Mouse (Mus musculus) stomach, embryonic 14.5 days (tissue): ENCODE measurements at regions not wholly inside any gene's neighbourhood (a gene's known extent, or its start where the extent isn't known, plus 50 kb on each side); places are given as distances from the start of the nearest gene placed in this dataset.
"Not testable (repeated sequence)": the region's sequence is repeated elsewhere in the genome, so short reads cannot be mapped to it uniquely, and the experiment has no call there.

Experiments
- ATAC-seq: fragments of 200-750 bp; cut with Nextera tagmentation; 2 replicates; pipeline ENCODE4 v1.8.0; 2017; ENCODE audit warnings: low read depth, moderate TSS enrichment; ENCODE audit not compliant: insufficient number of reproducible peaks, insufficient read depth, low FRiP score
- H3K27ac ChIP-seq: fragments of 300-500 bp; sonication (generic); 2 replicates; pipeline ENCODE4 v1.5.1; 2014; ENCODE audit warnings: mild to moderate bottlenecking, low read length, moderate library complexity, mixed read lengths
- H3K27me3 ChIP-seq: fragments of 300-500 bp; sonication (generic); 2 replicates; pipeline ENCODE4 v1.6.1; 2014; ENCODE audit warnings: low read length, control low read depth, mixed read lengths; ENCODE audit not compliant: control insufficient read depth, insufficient read depth
- H3K36me3 ChIP-seq: fragments of 300-500 bp; sonication (generic); 2 replicates; pipeline ENCODE4 v1.6.1; 2014; ENCODE audit warnings: mild to moderate bottlenecking, control low read depth, low read length, moderate library complexity, mixed read lengths; ENCODE audit not compliant: control insufficient read depth, insufficient read depth
- H3K4me1 ChIP-seq: fragments of 300-500 bp; sonication (generic); 2 replicates; pipeline ENCODE4 v1.6.1; 2014; ENCODE audit warnings: low read length, control low read depth, mixed read lengths; ENCODE audit not compliant: control insufficient read depth, insufficient read depth
- H3K4me2 ChIP-seq: fragments of 300-500 bp; sonication (generic); replicated peaks from 2 replicates; pipeline ENCODE4 v1.6.1; 2014; ENCODE audit warnings: low read depth, low read length, control low read depth
- H3K4me3 ChIP-seq: fragments of 300-500 bp; sonication (generic); 2 replicates; pipeline ENCODE4 v1.5.1; 2014; ENCODE audit warnings: low read depth, low read length, control low read depth
- H3K9ac ChIP-seq: fragments of 300-500 bp; sonication (generic); replicated peaks from 2 replicates; pipeline ENCODE4 v1.6.1; 2014; ENCODE audit warnings: low read depth, mild to moderate bottlenecking, control low read depth, low read length, moderate library complexity, mixed read lengths
- H3K9me3 ChIP-seq: fragments of 300-500 bp; sonication (generic); 2 replicates; pipeline ENCODE4 v1.6.1; 2016; ENCODE audit warnings: low read depth, low read length, control low read depth; ENCODE audit not compliant: control insufficient read depth
- WGBS: fragments of 180-500 bp; shearing (Covaris S2); extraction: QIAGEN DNeasy Blood & Tissue Kit; methylation state at CpG from one replicate; pipeline ENCODE4 v1.1.7; 2014; 5-methylcytosine and 5-hydroxymethylcytosine counted together

DNA sequence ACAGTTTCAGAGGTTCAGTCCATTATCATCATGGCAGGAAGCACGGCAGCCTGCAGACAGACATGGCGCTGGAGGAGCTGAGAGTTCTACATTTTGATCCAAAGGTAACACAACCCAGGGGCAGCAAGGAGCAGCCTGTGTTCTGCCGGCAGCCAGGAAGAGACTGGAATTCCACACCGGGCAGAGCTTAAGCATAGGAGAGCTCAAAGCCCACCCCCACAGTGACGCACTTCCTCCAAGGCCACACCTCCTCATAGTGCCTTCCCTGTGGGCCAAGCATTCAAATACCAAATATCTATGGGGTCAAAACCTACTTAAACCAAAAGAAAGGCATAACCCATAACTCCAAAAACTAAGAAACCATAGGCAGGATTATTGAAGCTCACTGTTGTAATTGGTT, 149.4 kb upstream of the Ajap1 start:
- no peak overlapping the region for H3K27ac ChIP-seq
- H3K36me3 ChIP-seq = no peaks in the 10 kb centered on the region
- no peak overlapping the region for H3K9ac ChIP-seq
- H3K9me3 ChIP-seq = no peaks in the 10 kb centered on the region
- no peaks in the 10 kb centered on the region for H3K4me1 ChIP-seq
- WGBS = 94% methylated on average over 5 of the region's 5 CpGs
- no peak overlapping the region for H3K4me3 ChIP-seq
- H3K4me2 ChIP-seq = no peak overlapping the region
- no peaks in the 10 kb centered on the region for H3K27me3 ChIP-seq
- ATAC-seq = no peak

DNA sequence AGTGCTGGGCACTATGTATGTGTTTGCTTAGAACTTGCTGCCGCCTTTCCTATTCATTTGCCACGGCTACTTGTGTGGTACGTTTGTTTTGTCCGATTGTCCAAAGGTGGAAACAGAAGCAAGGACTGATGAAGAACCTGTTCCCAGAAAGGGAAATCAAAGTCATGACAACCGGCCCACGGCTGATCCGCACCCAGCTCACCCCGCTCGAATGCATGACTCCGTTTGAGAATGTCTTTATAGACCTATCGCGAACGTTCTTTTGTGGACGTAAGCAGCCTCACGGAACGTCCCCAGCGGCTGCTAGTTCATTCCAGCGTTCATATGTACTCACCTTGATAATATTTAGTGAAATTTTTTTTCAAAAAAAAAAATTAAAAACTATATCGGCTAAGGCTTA, 149.9 kb upstream of the Ajap1 start:
- Histone ChIP-seq H3K4me3 (no peak overlapping the region), H3K27me3 (no peaks in the 10 kb centered on the region), H3K27ac (no peak overlapping the region), H3K9me3 (no peaks in the 10 kb centered on the region), H3K9ac (no peak overlapping the region), H3K36me3 (no peaks in the 10 kb centered on the region), H3K4me2 (no peak overlapping the region), H3K4me1 (no peaks in the 10 kb centered on the region)
- WGBS = 90% methylated on average over 19 of the region's 19 CpGs
- ATAC-seq = no peak

DNA sequence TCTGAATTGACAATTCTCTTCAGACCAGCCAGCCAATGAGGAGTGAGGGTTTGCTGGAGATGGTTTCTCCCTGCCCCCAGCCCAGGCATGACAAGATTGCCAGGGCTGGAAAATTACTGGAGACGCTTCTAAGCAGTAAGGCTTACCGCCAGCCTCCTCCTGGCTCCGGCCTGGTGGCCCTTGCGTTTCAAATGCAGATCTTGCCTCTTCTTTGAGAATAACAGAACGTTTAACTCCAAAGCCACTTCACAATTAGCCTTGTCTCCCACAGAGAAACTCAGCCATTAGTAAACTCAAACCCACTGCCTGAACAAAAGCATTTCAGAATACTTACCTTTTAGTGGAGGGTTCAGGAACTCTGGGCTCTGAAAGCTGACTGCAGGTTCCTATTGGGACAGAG, 150.6 kb upstream of the Ajap1 start:
- 31% methylated on average over 5 of the region's 5 CpGs for WGBS
- Histone ChIP-seq H3K4me3 (no peak overlapping the region), H3K9me3 (no peaks in the 10 kb centered on the region), H3K9ac (no peak overlapping the region), H3K27me3 (no peaks in the 10 kb centered on the region), H3K27ac (no peak overlapping the region), H3K36me3 (no peaks in the 10 kb centered on the region), H3K4me2 (no peak overlapping the region), H3K4me1 (no peaks in the 10 kb centered on the region)
- ATAC-seq = no peak

DNA sequence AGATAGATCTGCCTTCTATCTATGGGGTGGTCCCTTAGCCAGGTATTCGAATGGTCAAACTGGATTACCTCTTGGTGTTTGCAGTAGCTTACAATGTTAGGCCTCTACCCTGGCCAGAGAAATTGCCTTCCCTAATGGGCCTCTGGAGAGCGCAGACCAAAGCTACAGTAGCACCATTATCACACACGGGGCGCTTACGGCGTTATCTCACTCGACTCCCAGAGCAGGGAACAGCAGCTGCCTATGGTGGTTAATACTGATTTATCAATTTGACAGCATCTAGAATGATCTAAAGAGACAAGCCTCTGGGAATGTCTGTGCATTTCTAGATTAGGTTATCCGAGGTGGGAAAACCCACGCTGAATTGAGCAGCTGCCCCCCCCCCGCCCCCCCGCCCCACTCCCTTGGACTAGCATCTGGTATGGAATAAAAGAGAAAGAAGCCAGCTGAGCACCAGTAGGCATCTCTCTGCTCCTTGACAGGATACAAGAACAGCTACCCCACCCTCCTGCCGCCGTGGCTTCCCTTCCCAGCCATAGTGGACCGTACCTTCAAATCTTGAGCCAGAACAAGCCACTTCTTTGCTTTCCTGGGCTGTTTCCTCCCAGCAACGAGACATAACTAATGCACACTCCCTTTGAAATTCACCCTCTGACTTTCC, 151.7 kb upstream of the Ajap1 start:
- ATAC-seq = no peak
- Histone ChIP-seq H3K27ac (no peak overlapping the region), H3K27me3 (no peaks in the 10 kb centered on the region), H3K9ac (no peak overlapping the region), H3K4me1 (no peaks in the 10 kb centered on the region), H3K9me3 (no peaks in the 10 kb centered on the region), H3K4me2 (no peak overlapping the region), H3K36me3 (no peaks in the 10 kb centered on the region), H3K4me3 (no peak overlapping the region)
- WGBS = 30% methylated on average over 15 of the region's 15 CpGs

DNA sequence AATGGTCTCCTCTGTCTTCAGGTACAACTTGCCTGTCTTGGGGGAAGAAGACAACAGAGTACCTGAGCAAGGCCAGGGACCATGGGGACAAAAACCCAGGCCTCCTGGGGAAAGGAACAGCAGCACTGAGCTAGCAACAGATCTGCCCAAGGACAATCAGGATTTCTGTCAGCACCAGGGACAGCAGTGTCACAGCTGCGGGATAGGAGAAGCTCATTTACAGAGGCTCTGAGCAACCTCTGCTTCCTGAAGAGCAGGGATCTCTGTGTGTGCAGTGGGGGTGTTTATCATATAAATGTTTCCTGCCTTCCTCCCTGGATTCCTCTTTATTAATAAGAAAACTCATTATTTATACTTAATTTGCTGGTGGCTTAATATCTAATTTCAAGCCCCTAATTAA, 155.4 kb upstream of the Ajap1 start:
- H3K4me1 ChIP-seq = no peaks in the 10 kb centered on the region
- H3K27ac ChIP-seq = no peak overlapping the region
- ATAC-seq = no peak
- H3K9ac ChIP-seq = no peak overlapping the region
- no peak overlapping the region for H3K4me3 ChIP-seq
- H3K27me3 ChIP-seq = no peaks in the 10 kb centered on the region
- H3K36me3 ChIP-seq = no peaks in the 10 kb centered on the region
- H3K9me3 ChIP-seq = no peaks in the 10 kb centered on the region
- 0% methylated on average over 1 of the region's 1 CpGs for WGBS
- no peak overlapping the region for H3K4me2 ChIP-seq

DNA sequence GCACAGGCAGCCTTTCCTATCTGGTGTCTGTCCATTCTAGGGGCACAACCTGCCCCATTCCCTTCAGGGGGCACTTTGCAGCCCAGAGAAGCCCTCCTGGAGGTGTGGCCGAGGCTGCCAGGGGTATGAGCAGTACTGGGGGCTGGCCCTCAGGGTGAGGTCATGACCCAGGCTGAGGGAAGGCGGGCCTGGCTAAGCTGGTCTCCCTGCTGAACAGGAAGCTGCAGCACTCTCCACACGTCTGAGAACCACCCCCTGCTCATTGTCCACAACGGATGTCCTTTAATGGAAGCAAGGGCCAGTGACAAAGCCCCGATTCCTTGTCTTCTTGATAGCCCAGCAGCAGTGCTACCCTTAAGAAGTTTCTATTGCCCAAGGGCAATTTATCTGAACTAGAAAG, 169.2 kb upstream of the Ajap1 start:
- Histone ChIP-seq H3K4me2 (no peak overlapping the region), H3K9me3 (no peaks in the 10 kb centered on the region), H3K27me3 (no peaks in the 10 kb centered on the region), H3K36me3 (no peaks in the 10 kb centered on the region), H3K4me1 (no peaks in the 10 kb centered on the region), H3K9ac (no peak overlapping the region), H3K4me3 (no peak overlapping the region), H3K27ac (no peak overlapping the region)
- 0 out of 2 replicates have a peak, but pooled peaks have one; percentile 74 for ATAC-seq
- WGBS = 10% methylated on average over 5 of the region's 5 CpGs

DNA sequence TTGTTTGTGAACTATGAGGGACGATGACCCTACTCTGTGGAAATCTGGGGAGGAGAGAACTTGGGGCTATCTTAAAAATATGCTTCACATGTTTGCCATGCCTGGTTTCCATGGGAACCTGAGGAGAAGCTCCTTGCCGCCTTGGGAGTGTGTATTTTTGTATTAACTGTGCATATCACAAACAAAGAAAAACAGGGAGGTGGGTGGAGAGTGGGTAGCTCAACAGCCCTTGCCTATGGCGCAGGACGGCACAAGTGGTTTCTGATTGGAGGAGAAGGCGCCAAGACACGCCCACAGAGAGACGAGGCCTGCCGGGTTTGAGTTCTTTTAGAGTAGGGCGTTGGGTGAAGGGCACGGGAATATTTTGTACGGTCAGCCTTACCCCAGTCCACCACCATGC, 170.2 kb upstream of the Ajap1 start:
- no peak for ATAC-seq
- Histone ChIP-seq H3K4me3 (no peak overlapping the region), H3K27me3 (no peaks in the 10 kb centered on the region), H3K9me3 (no peaks in the 10 kb centered on the region), H3K4me1 (no peaks in the 10 kb centered on the region), H3K9ac (no peak overlapping the region), H3K4me2 (no peak overlapping the region), H3K27ac (no peak overlapping the region), H3K36me3 (no peaks in the 10 kb centered on the region)
- WGBS = 81% methylated on average over 11 of the region's 11 CpGs

DNA sequence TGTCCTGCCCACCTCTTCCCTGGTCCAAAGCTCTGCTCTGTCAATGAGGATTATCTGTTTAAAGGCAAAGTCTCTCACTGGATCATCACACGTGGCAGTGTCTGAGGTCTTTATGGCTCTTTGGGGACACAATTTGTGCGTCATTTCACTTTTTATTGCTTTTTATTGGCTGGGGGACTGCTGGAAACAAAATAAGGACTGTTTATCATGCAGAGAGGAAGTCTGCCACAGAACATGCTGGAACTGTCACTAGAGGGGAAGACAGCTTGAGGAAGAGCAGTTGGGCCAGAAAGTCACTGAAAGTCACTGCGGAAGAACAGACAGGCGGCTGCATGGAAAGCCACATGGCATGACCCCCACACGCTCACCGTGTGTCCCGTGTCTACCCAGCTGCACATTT, 180.1 kb upstream of the Ajap1 start:
- H3K9ac ChIP-seq = no peak overlapping the region
- no peaks in the 10 kb centered on the region for H3K36me3 ChIP-seq
- H3K4me3 ChIP-seq = no peak overlapping the region
- no peak overlapping the region for H3K4me2 ChIP-seq
- no peaks in the 10 kb centered on the region for H3K9me3 ChIP-seq
- 79% methylated on average over 7 of the region's 7 CpGs for WGBS
- H3K27ac ChIP-seq = no peak overlapping the region
- no peaks in the 10 kb centered on the region for H3K27me3 ChIP-seq
- no peaks in the 10 kb centered on the region for H3K4me1 ChIP-seq
- no peak for ATAC-seq

DNA sequence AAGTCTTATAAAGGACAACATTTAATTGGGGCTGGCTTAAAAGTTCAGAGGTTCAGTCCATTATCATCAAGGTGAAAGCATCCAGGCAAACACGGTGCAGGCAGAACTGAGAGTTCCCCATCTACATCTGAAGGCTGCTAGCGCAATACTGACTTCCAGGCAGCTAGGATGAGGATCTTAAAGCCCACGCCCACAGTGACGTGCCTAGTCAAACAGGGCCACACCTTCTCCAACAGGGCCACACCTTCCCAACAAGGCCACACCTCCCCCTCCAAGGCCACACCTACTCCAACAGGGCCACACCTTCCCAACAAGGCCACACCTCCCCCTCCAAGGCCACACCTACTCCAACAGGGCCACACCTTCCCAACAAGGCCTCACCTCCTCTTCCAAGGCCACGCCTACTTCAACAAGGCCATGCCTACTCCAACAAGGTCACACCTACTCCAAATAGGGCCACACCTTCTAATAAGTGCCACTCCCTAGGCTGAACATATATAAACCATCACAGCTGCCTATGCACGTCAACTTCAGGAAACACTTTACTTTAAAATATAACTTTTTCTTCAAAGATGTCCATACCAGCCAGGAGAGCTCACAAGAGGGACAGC, 184.1 kb upstream of the Ajap1 start:
- H3K4me1 ChIP-seq, H3K4me3 ChIP-seq, H3K36me3 ChIP-seq, H3K4me2 ChIP-seq, H3K9ac ChIP-seq, H3K9me3 ChIP-seq, ATAC-seq, H3K27ac ChIP-seq, H3K27me3 ChIP-seq: not testable (repeated sequence)
- WGBS = 69% methylated on average over 6 of the region's 6 CpGs
